Mouse (Mus musculus) megakaryocyte, embryonic 14.5 days (primary cell): ENCODE results near the gene Dnajb2. TPM values are rescaled to one million over a fixed set of nuclear protein-coding genes. Genes with fewer than 3 reads are reported as not detected.
"Not testable (repeated sequence)": the region's sequence is repeated elsewhere in the genome, so short reads cannot be mapped to it uniquely, and the experiment has no call there.

Experiments
- H3K27me3 ChIP-seq: replicated peaks from 2 replicates; pipeline ENCODE3; 2012; ENCODE audit warnings: inconsistent platforms
- H3K36me3 ChIP-seq: replicated peaks from 2 replicates; pipeline ENCODE3; 2012; ENCODE audit warnings: low read length, inconsistent platforms, mixed read lengths
- H3K4me1 ChIP-seq: 2 replicates; pipeline ENCODE4 v1.6.1; 2012; ENCODE audit warnings: inconsistent platforms
- H3K4me3 ChIP-seq: replicated peaks from 2 replicates; pipeline ENCODE3; 2012; ENCODE audit warnings: moderate library complexity, mild to moderate bottlenecking, inconsistent platforms
- H3K9me3 ChIP-seq: 2 replicates; pipeline ENCODE4 v1.6.1; 2012; ENCODE audit warnings: inconsistent platforms
- FLI1 ChIP-seq: IDR thresholded peaks from 2 replicates; pipeline ENCODE4 v1.6.1; 2012; ENCODE audit warnings: low read length, inconsistent platforms, mixed read lengths
- GATA1 ChIP-seq: IDR thresholded peaks from 3 replicates; pipeline ENCODE4 v1.6.1; 2012; ENCODE audit warnings: mixed read lengths, low read length, inconsistent platforms, borderline replicate concordance
- polyA plus RNA-seq: library from polyadenylated mRNA; stranded (reverse); fragments of >175 nt; gene quantifications from 2 replicates; pipeline ENCODE4 v1.2.3, GENCODE M21; 2012; ENCODE audit warnings: low replicate concordance; ENCODE audit not compliant: insufficient read depth

The Dnajb2 gene
- polyA plus RNA-seq, 1 experiment: 97.0 TPM

- peaks cover 2% of the 10 kb centered on the region for H3K36me3 ChIP-seq
- no peaks in the 10 kb centered on the region for H3K27me3 ChIP-seq
- no peaks in the 10 kb centered on the region for H3K9me3 ChIP-seq
- peaks cover 98% of the 10 kb centered on the region for H3K4me1 ChIP-seq
- TF ChIP-seq FLI1 (no peak), GATA1 (no peak)
- H3K4me3 ChIP-seq: peak overlapping the region; percentile 54
These were observed 5.7 kb upstream of the Dnajb2 start for GRCm38 (mm10) chr1:75230335-75230994.

- peaks cover 2% of the 10 kb centered on the region for H3K36me3 ChIP-seq
- peak overlapping the region; percentile 26 for H3K4me3 ChIP-seq
- TF ChIP-seq FLI1 (no peak), GATA1 (no peak)
- H3K9me3 ChIP-seq: no peaks in the 10 kb centered on the region
- peaks cover 97% of the 10 kb centered on the region for H3K4me1 ChIP-seq
- H3K27me3 ChIP-seq: no peaks in the 10 kb centered on the region
These were observed 5.0 kb upstream of the Dnajb2 start for GRCm38 (mm10) chr1:75231224-75231623.

GRCm38 (mm10) chr1:75231664-75232152, 4.5 kb upstream of the Dnajb2 start, which contains the start of gene A630095N17Rik:
Gene A630095N17Rik, minus strand, starts transcription at chr1:75232102.
- peaks cover 96% of the 10 kb centered on the region for H3K4me1 ChIP-seq

GRCm38 (mm10) chr1:75232489-75232888, 3.7 kb upstream of the Dnajb2 start:
- H3K4me3 ChIP-seq, H3K36me3 ChIP-seq, H3K9me3 ChIP-seq, H3K27me3 ChIP-seq: not testable (repeated sequence)
- H3K4me1 ChIP-seq: peaks cover 96% of the 10 kb centered on the region

More at GRCm38 (mm10) chr1:75231664-75232152, 4.5 kb upstream of the Dnajb2 start, which contains the start of gene A630095N17Rik:
- Histone ChIP-seq H3K36me3 (peaks cover 2% of the 10 kb centered on the region), H3K27me3 (no peaks in the 10 kb centered on the region), H3K9me3 (no peaks in the 10 kb centered on the region), H3K4me3 (peak within 1 kb of the TSS; percentile 56)
- TF ChIP-seq FLI1: no peak
- TF ChIP-seq GATA1: no peak

GRCm38 (mm10) chr1:75234606-75235005, 1.6 kb upstream of the Dnajb2 start:
- TF ChIP-seq GATA1 (no peak), FLI1 (no peak)
- Histone ChIP-seq H3K36me3 (peaks cover 27% of the 10 kb centered on the region), H3K9me3 (no peaks in the 10 kb centered on the region), H3K4me1 (peaks cover 96% of the 10 kb centered on the region), H3K27me3 (no peaks in the 10 kb centered on the region), H3K4me3 (peak overlapping the region; percentile 85)

GRCm38 (mm10) chr1:75239591-75239990, 3.4 kb downstream of the Dnajb2 start:
- Histone ChIP-seq H3K9me3 (no peaks in the 10 kb centered on the region), H3K4me1 (peaks cover 76% of the 10 kb centered on the region), H3K27me3 (no peaks in the 10 kb centered on the region), H3K36me3 (peaks cover 74% of the 10 kb centered on the region), H3K4me3 (no peak overlapping the region)
- TF ChIP-seq GATA1 (no peak), FLI1 (no peak)

GRCm38 (mm10) chr1:75243411-75243810, 7.2 kb downstream of the Dnajb2 start:
- peaks cover 92% of the 10 kb centered on the region for H3K36me3 ChIP-seq

GRCm38 (mm10) chr1:75244175-75244826, 8.1 kb downstream of the Dnajb2 start:
- Histone ChIP-seq H3K4me3 (no peak overlapping the region), H3K27me3 (no peaks in the 10 kb centered on the region), H3K36me3 (peaks cover 83% of the 10 kb centered on the region), H3K9me3 (no peaks in the 10 kb centered on the region), H3K4me1 (peaks cover 73% of the 10 kb centered on the region)
- no peak for TF ChIP-seq GATA1
- no peak for TF ChIP-seq FLI1

More at GRCm38 (mm10) chr1:75243411-75243810, 7.2 kb downstream of the Dnajb2 start:
- Histone ChIP-seq H3K27me3 (no peaks in the 10 kb centered on the region), H3K9me3 (no peaks in the 10 kb centered on the region), H3K4me1 (peaks cover 75% of the 10 kb centered on the region), H3K4me3 (no peak overlapping the region)
- TF ChIP-seq GATA1 (no peak), FLI1 (no peak)

- no peak overlapping the region for H3K4me3 ChIP-seq
- peaks cover 78% of the 10 kb centered on the region for H3K36me3 ChIP-seq
- no peaks in the 10 kb centered on the region for H3K9me3 ChIP-seq
- no peaks in the 10 kb centered on the region for H3K27me3 ChIP-seq
- peaks cover 75% of the 10 kb centered on the region for H3K4me1 ChIP-seq
- TF ChIP-seq GATA1 (no peak), FLI1 (no peak)
These were observed 8.6 kb downstream of the Dnajb2 start for GRCm38 (mm10) chr1:75244836-75245235.

- Histone ChIP-seq H3K9me3 (no peaks in the 10 kb centered on the region), H3K36me3 (peaks cover 56% of the 10 kb centered on the region), H3K4me3 (peak overlapping the region; percentile 26), H3K27me3 (no peaks in the 10 kb centered on the region), H3K4me1 (peaks cover 90% of the 10 kb centered on the region)
- TF ChIP-seq GATA1: no peak
- TF ChIP-seq FLI1: no peak
These were observed 11.1 kb downstream of the Dnajb2 start for GRCm38 (mm10) chr1:75247071-75247930.
